Mouse (Mus musculus) heart, adult 8-10 months (tissue): ENCODE measurements around the gene Rundc3a. TPM values are rescaled to one million over a fixed set of nuclear protein-coding genes. Genes with fewer than 3 reads are reported as not detected.
A peak's percentile ranks its signal among the peaks of the same experiment; 100 is the strongest.
"Not testable (repeated sequence)": the region's sequence is repeated elsewhere in the genome, so short reads cannot be mapped to it uniquely, and the experiment has no call there.

Experiments
- DNase-seq: peaks from one replicate; pipeline ENCODE4 v3.0.0; 2022; ENCODE audit warnings: low spot score
- total RNA-seq, 4 experiments: library from RNA; stranded (reverse); gene quantifications; 2 replicates each; pipeline ENCODE4 v1.2.4; 2022

Rundc3a gene
- total RNA-seq, 4 experiments from 2014 or later, result 0.16 TPM; not detected in 3

GRCm38 (mm10) chr11:102408344-102408876 is 15.2 kb downstream of the Rundc3a start:
- DNase-seq, result peak; percentile 100

GRCm38 (mm10) chr11:102408888-102409794 is 15.9 kb downstream of the Rundc3a start:
- DNase-seq, result no peak

GRCm38 (mm10) chr11:102409795-102410330 is 16.7 kb downstream of the Rundc3a start:
- DNase-seq, result no peak

- not testable (repeated sequence) for DNase-seq
These were observed 17.1 kb downstream of the Rundc3a start for GRCm38 (mm10) chr11:102410345-102410744.

GRCm38 (mm10) chr11:102411061-102411460 is 17.9 kb downstream of the Rundc3a start:
- DNase-seq, result no peak

GRCm38 (mm10) chr11:102411704-102412103 is 18.5 kb downstream of the Rundc3a start:
- DNase-seq, result peak; percentile 93

GRCm38 (mm10) chr11:102413059-102413458 is 19.9 kb downstream of the Rundc3a start:
- no peak for DNase-seq

GRCm38 (mm10) chr11:102415034-102415802 is 22.0 kb downstream of the Rundc3a start:
- DNase-seq, result no peak

GRCm38 (mm10) chr11:102417160-102417559 is 24.0 kb downstream of the Rundc3a start:
- no peak for DNase-seq

- no peak for DNase-seq
These were observed 25.7 kb downstream of the Rundc3a start for GRCm38 (mm10) chr11:102418887-102419286.

- no peak for DNase-seq
These were observed 28.4 kb downstream of the Rundc3a start for GRCm38 (mm10) chr11:102421559-102421958.

GRCm38 (mm10) chr11:102424666-102425065 is 31.5 kb downstream of the Rundc3a start:
- DNase-seq, result no peak

- no peak for DNase-seq
These were observed 32.5 kb downstream of the Rundc3a start for GRCm38 (mm10) chr11:102425555-102426316.

GRCm38 (mm10) chr11:102428981-102429540 is 35.9 kb downstream of the Rundc3a start:
- no peak for DNase-seq

- no peak for DNase-seq
These were observed 36.3 kb downstream of the Rundc3a start for GRCm38 (mm10) chr11:102429551-102429950.

GRCm38 (mm10) chr11:102430121-102431017 is 37.2 kb downstream of the Rundc3a start, which contains the start of gene Grn:
Grn (plus strand) TSS chr11:102430315.
- peak; percentile 96 for DNase-seq

- peak; percentile 87 for DNase-seq
These were observed 37.9 kb downstream of the Rundc3a start for GRCm38 (mm10) chr11:102431018-102431645.

GRCm38 (mm10) chr11:102431728-102432114 is 38.5 kb downstream of the Rundc3a start:
- no peak for DNase-seq
